Mouse (Mus musculus): Measurements from ENCODE around the gene Chd2. TPM values are rescaled to one million over a fixed set of nuclear protein-coding genes. Genes with fewer than 3 reads are reported as not detected.
A peak's percentile ranks its signal among the peaks of the same experiment; 100 is the strongest.

The Chd2 gene
- polyA plus RNA-seq, 1 experiment = 5.8 TPM

GRCm38 (mm10) chr7:73524454-73524952, 17.1 kb downstream of the Chd2 start:
- Histone ChIP-seq H3ac (ENCODE audit: control insufficient read depth, insufficient read length, low read depth) (no peak overlapping the region), H3K79me2 (ENCODE audit: control insufficient read depth, insufficient read depth) (peaks cover 97% of the 10 kb centered on the region), H3K27me3 (ENCODE audit: control insufficient read depth, insufficient read depth, insufficient read length) (no peaks in the 10 kb centered on the region), H3K36me3 (ENCODE audit: control insufficient read depth, insufficient read depth) (peaks cover 41% of the 10 kb centered on the region), H3K4me3 (ENCODE audit: insufficient read depth, poor library complexity, severe bottlenecking) (no peak overlapping the region), H3K79me3 (ENCODE audit: low read depth) (peaks cover 64% of the 10 kb centered on the region)
- TF ChIP-seq FOSL1 (IDR thresholded peaks at IDR 0.05; ENCODE audit: insufficient read depth, low read length, poor library complexity, severe bottlenecking) = no peak
- TF ChIP-seq MYOD1 (IDR thresholded peaks at IDR 0.05; ENCODE audit: control insufficient read depth, insufficient read length, low read depth) = no peak
- TF ChIP-seq USF1 (IDR thresholded peaks at IDR 0.05; ENCODE audit: low read depth) = no peak
- TF ChIP-seq MYOG (IDR thresholded peaks at IDR 0.05; ENCODE audit: control insufficient read depth, extremely low read depth, insufficient read length) = no peak
- no peak for TF ChIP-seq MAX (IDR thresholded peaks at IDR 0.05)
- peak; percentile 11 for TF ChIP-seq CTCF (IDR thresholded peaks at IDR 0.05; ENCODE audit: control insufficient read depth, insufficient read depth, insufficient read length)

- Histone ChIP-seq H3K79me2 (ENCODE audit: control insufficient read depth, insufficient read depth) (peaks cover 97% of the 10 kb centered on the region), H3ac (ENCODE audit: control insufficient read depth, insufficient read length, low read depth) (no peak overlapping the region), H3K4me3 (ENCODE audit: insufficient read depth, poor library complexity, severe bottlenecking) (no peak overlapping the region), H3K79me3 (ENCODE audit: low read depth) (peaks cover 59% of the 10 kb centered on the region), H3K27me3 (ENCODE audit: control insufficient read depth, insufficient read depth, insufficient read length) (no peaks in the 10 kb centered on the region), H3K36me3 (ENCODE audit: control insufficient read depth, insufficient read depth) (peaks cover 48% of the 10 kb centered on the region)
- TF ChIP-seq CTCF (IDR thresholded peaks at IDR 0.05; ENCODE audit: control insufficient read depth, insufficient read depth, insufficient read length) = no peak
- TF ChIP-seq FOSL1 (IDR thresholded peaks at IDR 0.05; ENCODE audit: insufficient read depth, low read length, poor library complexity, severe bottlenecking) = no peak
- no peak for TF ChIP-seq MAX (IDR thresholded peaks at IDR 0.05)
- TF ChIP-seq MYOD1 (IDR thresholded peaks at IDR 0.05; ENCODE audit: control insufficient read depth, insufficient read length, low read depth) = no peak
- no peak for TF ChIP-seq USF1 (IDR thresholded peaks at IDR 0.05; ENCODE audit: low read depth)
- TF ChIP-seq CEBPB (IDR thresholded peaks at IDR 0.05; ENCODE audit: low read depth) = no peak
- TF ChIP-seq MYOG (IDR thresholded peaks at IDR 0.05; ENCODE audit: control insufficient read depth, extremely low read depth, insufficient read length) = no peak
These were observed 17.9 kb downstream of the Chd2 start for GRCm38 (mm10) chr7:73523608-73524259.

GRCm38 (mm10) chr7:73523183-73523582, 18.4 kb downstream of the Chd2 start:
- Histone ChIP-seq H3K36me3 (ENCODE audit: control insufficient read depth, insufficient read depth) (peaks cover 52% of the 10 kb centered on the region), H3ac (ENCODE audit: control insufficient read depth, insufficient read length, low read depth) (no peak overlapping the region), H3K4me3 (ENCODE audit: insufficient read depth, poor library complexity, severe bottlenecking) (no peak overlapping the region), H3K27me3 (ENCODE audit: control insufficient read depth, insufficient read depth, insufficient read length) (no peaks in the 10 kb centered on the region), H3K79me2 (ENCODE audit: control insufficient read depth, insufficient read depth) (peaks cover 95% of the 10 kb centered on the region), H3K79me3 (ENCODE audit: low read depth) (peaks cover 55% of the 10 kb centered on the region)
- no peak for TF ChIP-seq FOSL1 (IDR thresholded peaks at IDR 0.05; ENCODE audit: insufficient read depth, low read length, poor library complexity, severe bottlenecking)
- TF ChIP-seq CEBPB (IDR thresholded peaks at IDR 0.05; ENCODE audit: low read depth) = no peak
- TF ChIP-seq MYOG (IDR thresholded peaks at IDR 0.05; ENCODE audit: control insufficient read depth, extremely low read depth, insufficient read length) = no peak
- TF ChIP-seq MYOD1 (IDR thresholded peaks at IDR 0.05; ENCODE audit: control insufficient read depth, insufficient read length, low read depth) = no peak
- TF ChIP-seq USF1 (IDR thresholded peaks at IDR 0.05; ENCODE audit: low read depth) = no peak
- TF ChIP-seq CTCF (IDR thresholded peaks at IDR 0.05; ENCODE audit: control insufficient read depth, insufficient read depth, insufficient read length) = no peak
- TF ChIP-seq MAX (IDR thresholded peaks at IDR 0.05) = no peak

GRCm38 (mm10) chr7:73521277-73522193, 20.1 kb downstream of the Chd2 start:
- TF ChIP-seq MYOD1 (IDR thresholded peaks at IDR 0.05; ENCODE audit: control insufficient read depth, insufficient read length, low read depth) = no peak
- TF ChIP-seq MAX (IDR thresholded peaks at IDR 0.05) = no peak
- no peak for TF ChIP-seq CTCF (IDR thresholded peaks at IDR 0.05; ENCODE audit: control insufficient read depth, insufficient read depth, insufficient read length)
- TF ChIP-seq CEBPB (IDR thresholded peaks at IDR 0.05; ENCODE audit: low read depth) = no peak
- TF ChIP-seq FOSL1 (IDR thresholded peaks at IDR 0.05; ENCODE audit: insufficient read depth, low read length, poor library complexity, severe bottlenecking) = no peak
- no peak for TF ChIP-seq USF1 (IDR thresholded peaks at IDR 0.05; ENCODE audit: low read depth)
- TF ChIP-seq MYOG (IDR thresholded peaks at IDR 0.05; ENCODE audit: control insufficient read depth, extremely low read depth, insufficient read length) = no peak
- Histone ChIP-seq H3ac (ENCODE audit: control insufficient read depth, insufficient read length, low read depth) (no peak overlapping the region), H3K79me3 (ENCODE audit: low read depth) (peaks cover 53% of the 10 kb centered on the region), H3K36me3 (ENCODE audit: control insufficient read depth, insufficient read depth) (peaks cover 61% of the 10 kb centered on the region), H3K4me3 (ENCODE audit: insufficient read depth, poor library complexity, severe bottlenecking) (no peak overlapping the region), H3K79me2 (ENCODE audit: control insufficient read depth, insufficient read depth) (peaks cover 95% of the 10 kb centered on the region), H3K27me3 (ENCODE audit: control insufficient read depth, insufficient read depth, insufficient read length) (no peaks in the 10 kb centered on the region)

- Histone ChIP-seq H3K79me3 (ENCODE audit: low read depth) (peaks cover 63% of the 10 kb centered on the region), H3K4me3 (ENCODE audit: insufficient read depth, poor library complexity, severe bottlenecking) (no peak overlapping the region), H3K36me3 (ENCODE audit: control insufficient read depth, insufficient read depth) (peaks cover 74% of the 10 kb centered on the region), H3K27me3 (ENCODE audit: control insufficient read depth, insufficient read depth, insufficient read length) (no peaks in the 10 kb centered on the region), H3ac (ENCODE audit: control insufficient read depth, insufficient read length, low read depth) (no peak overlapping the region), H3K79me2 (ENCODE audit: control insufficient read depth, insufficient read depth) (peaks cover 97% of the 10 kb centered on the region)
- TF ChIP-seq MYOD1 (IDR thresholded peaks at IDR 0.05; ENCODE audit: control insufficient read depth, insufficient read length, low read depth) = no peak
- TF ChIP-seq MAX (IDR thresholded peaks at IDR 0.05) = no peak
- no peak for TF ChIP-seq CEBPB (IDR thresholded peaks at IDR 0.05; ENCODE audit: low read depth)
- TF ChIP-seq MYOG (IDR thresholded peaks at IDR 0.05; ENCODE audit: control insufficient read depth, extremely low read depth, insufficient read length) = no peak
- TF ChIP-seq FOSL1 (IDR thresholded peaks at IDR 0.05; ENCODE audit: insufficient read depth, low read length, poor library complexity, severe bottlenecking) = no peak
- TF ChIP-seq CTCF (IDR thresholded peaks at IDR 0.05; ENCODE audit: control insufficient read depth, insufficient read depth, insufficient read length) = no peak
- no peak for TF ChIP-seq USF1 (IDR thresholded peaks at IDR 0.05; ENCODE audit: low read depth)
These were observed 21.4 kb downstream of the Chd2 start for GRCm38 (mm10) chr7:73520231-73520630.
